Mouse (Mus musculus) stomach, embryonic 15.5 days (tissue): ENCODE data around the gene Ndufa13. TPM values are rescaled to one million over a fixed set of nuclear protein-coding genes. Genes with fewer than 3 reads are reported as not detected.

Experiments used
- ATAC-seq: fragments of 200-750 bp; cut with Nextera tagmentation; 2 replicates; pipeline ENCODE4 v1.8.0; 2017; ENCODE audit warnings: low read depth, moderate number of reproducible peaks, moderate TSS enrichment; ENCODE audit not compliant: insufficient read depth, low FRiP score
- H3K27ac ChIP-seq: fragments of 300-500 bp; sonication (generic); 2 replicates; pipeline ENCODE4 v1.5.1; 2015; ENCODE audit warnings: mild to moderate bottlenecking, inconsistent platforms
- H3K27me3 ChIP-seq: fragments of 300-500 bp; sonication (generic); replicated peaks from 2 replicates; pipeline ENCODE4 v1.6.1; 2015; ENCODE audit warnings: inconsistent platforms
- H3K36me3 ChIP-seq: fragments of 300-500 bp; sonication (generic); 2 replicates; pipeline ENCODE4 v1.6.1; 2015; ENCODE audit warnings: inconsistent platforms
- H3K4me1 ChIP-seq: fragments of 300-500 bp; sonication (generic); 2 replicates; pipeline ENCODE4 v1.6.1; 2015; ENCODE audit warnings: inconsistent platforms
- H3K4me2 ChIP-seq: fragments of 300-500 bp; sonication (generic); 2 replicates; pipeline ENCODE4 v1.6.1; 2015; ENCODE audit warnings: mild to moderate bottlenecking, inconsistent platforms
- H3K4me3 ChIP-seq: fragments of 300-500 bp; sonication (generic); replicated peaks from 2 replicates; pipeline ENCODE4 v1.5.1; 2015; ENCODE audit warnings: inconsistent platforms
- H3K9ac ChIP-seq: fragments of 300-500 bp; sonication (generic); 2 replicates; pipeline ENCODE4 v1.6.1; 2015; ENCODE audit warnings: inconsistent platforms
- H3K9me3 ChIP-seq: fragments of 300-500 bp; sonication (generic); 2 replicates; pipeline ENCODE4 v1.6.1; 2016; ENCODE audit warnings: inconsistent platforms
- WGBS: fragments of 180-500 bp; shearing (Covaris S2); methylation state at CpG from one replicate; pipeline ENCODE4 v1.1.7; 2015; 5-methylcytosine and 5-hydroxymethylcytosine counted together
- polyA plus RNA-seq: library from polyadenylated mRNA; unstranded; fragments of >200 nt; fragmentation: Nextera tagmentation; extraction: Ambion mirVana; gene quantifications from 2 replicates; pipeline ENCODE4 v1.2.1, GENCODE M21; 2015

Ndufa13 gene
- polyA plus RNA-seq, 1 experiment from 2014 or later, result 183 TPM

- Histone ChIP-seq H3K4me1 (peaks cover 27% of the 10 kb centered on the region), H3K4me3 (peak overlapping the region; percentile 25), H3K9me3 (no peaks in the 10 kb centered on the region), H3K27me3 (peaks cover 75% of the 10 kb centered on the region), H3K36me3 (peaks cover under 1% of the 10 kb centered on the region; the same call in 1 of the 2 replicates), H3K27ac (no peak overlapping the region), H3K4me2 (peak overlapping the region; percentile 51), H3K9ac (no peak overlapping the region)
- whole genome bisulfite sequencing, result 9% methylated on average over 24 of the region's 24 CpGs
- ATAC-seq, result peak; percentile 8; the same call in 1 of the 2 replicates
These were observed 14.0 kb downstream of the Ndufa13 start for GRCm38 (mm10) chr8:69888244-69888866.

GRCm38 (mm10) chr8:69887289-69888243 lies 14.8 kb downstream of the Ndufa13 start, which contains the start of gene Cilp2:
Cilp2 (minus strand) TSS chr8:69887687.
- no peaks in the 10 kb centered on the region for H3K9me3 ChIP-seq
- 2% methylated on average over 54 of the region's 60 CpGs for WGBS
- ATAC-seq, result no peak
- H3K4me3 ChIP-seq, result peak within 1 kb of the TSS; percentile 25
- peaks cover 83% of the 10 kb centered on the region for H3K27me3 ChIP-seq
- peaks cover 31% of the 10 kb centered on the region for H3K4me1 ChIP-seq
- peak within 1 kb of the TSS; percentile 51 for H3K4me2 ChIP-seq
- H3K9ac ChIP-seq, result no peak within 1 kb of the TSS
- no peaks in the 10 kb centered on the region for H3K36me3 ChIP-seq
- no peak within 1 kb of the TSS for H3K27ac ChIP-seq

DNA sequence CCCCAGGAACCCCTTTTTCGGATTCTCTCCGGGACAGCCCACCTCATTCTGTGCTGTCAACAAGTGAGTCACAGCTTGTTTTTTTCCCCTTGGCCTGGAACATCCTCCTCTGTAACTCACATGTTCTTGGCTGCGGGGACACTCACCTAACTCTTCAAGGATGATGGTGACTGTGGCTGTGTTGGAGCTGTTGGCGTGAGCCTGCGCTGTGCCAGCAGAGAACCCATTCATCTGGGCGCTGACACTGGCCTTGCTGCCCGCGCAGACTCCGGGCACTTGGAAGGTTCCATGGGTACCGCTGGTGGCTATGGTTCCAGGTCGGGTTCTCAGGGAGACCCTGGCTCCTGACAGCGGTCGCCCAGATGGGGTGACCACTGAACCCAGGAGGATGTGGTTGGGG lies 18.2 kb downstream of the Ndufa13 start:
- Histone ChIP-seq H3K4me3 (no peak overlapping the region), H3K9me3 (no peaks in the 10 kb centered on the region), H3K9ac (no peak overlapping the region), H3K27me3 (peaks cover 100% of the 10 kb centered on the region), H3K4me2 (no peak overlapping the region), H3K36me3 (no peaks in the 10 kb centered on the region), H3K4me1 (peaks cover 45% of the 10 kb centered on the region), H3K27ac (no peak overlapping the region)
- no peak for ATAC-seq
- 57% methylated on average over 13 of the region's 13 CpGs for WGBS

DNA sequence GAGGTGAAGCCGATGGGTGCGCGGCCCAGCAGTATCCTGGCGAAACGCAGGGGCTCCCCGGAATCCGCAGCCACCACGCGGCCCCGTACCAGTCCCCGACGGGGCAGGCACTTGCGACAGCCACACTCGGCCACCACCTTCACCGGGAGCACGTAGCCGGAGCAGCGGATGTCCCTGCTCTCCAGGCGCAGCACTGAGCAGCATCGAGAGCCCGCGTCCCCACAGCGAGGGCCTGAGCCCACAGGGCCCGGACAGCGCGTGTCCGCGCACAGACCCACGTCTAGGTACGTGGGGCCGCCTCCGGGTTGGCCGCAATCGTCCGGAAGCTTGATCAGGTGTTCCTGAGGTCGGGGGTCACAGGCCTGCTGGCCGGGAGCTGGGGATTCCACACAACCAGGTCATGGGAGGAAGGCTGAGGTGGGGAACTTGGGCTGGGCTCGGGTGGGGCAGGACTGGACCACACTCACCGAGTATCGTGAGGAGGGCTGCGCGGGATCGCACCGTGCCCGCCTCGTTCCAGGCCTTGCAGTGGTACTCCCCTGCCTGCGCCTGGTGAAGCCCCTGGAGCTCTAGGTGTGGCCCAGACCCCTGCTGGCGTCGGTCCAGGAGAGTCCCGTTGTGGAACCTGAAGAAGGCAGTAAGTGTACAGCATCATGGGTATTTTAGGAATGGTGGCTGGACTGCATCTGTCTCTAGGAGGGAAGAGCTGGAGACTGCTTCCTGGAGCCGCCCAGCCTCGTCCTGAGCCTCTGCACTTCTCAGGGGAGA lies 19.3 kb downstream of the Ndufa13 start:
- Histone ChIP-seq H3K27me3 (peaks cover 91% of the 10 kb centered on the region), H3K4me1 (peaks cover 33% of the 10 kb centered on the region), H3K4me3 (peak overlapping the region; percentile 35), H3K9ac (no peak overlapping the region), H3K4me2 (peak overlapping the region; percentile 75), H3K9me3 (no peaks in the 10 kb centered on the region), H3K27ac (no peak overlapping the region), H3K36me3 (no peaks in the 10 kb centered on the region)
- ATAC-seq, result no peak
- WGBS, result 13% methylated on average over 52 of the region's 52 CpGs

DNA sequence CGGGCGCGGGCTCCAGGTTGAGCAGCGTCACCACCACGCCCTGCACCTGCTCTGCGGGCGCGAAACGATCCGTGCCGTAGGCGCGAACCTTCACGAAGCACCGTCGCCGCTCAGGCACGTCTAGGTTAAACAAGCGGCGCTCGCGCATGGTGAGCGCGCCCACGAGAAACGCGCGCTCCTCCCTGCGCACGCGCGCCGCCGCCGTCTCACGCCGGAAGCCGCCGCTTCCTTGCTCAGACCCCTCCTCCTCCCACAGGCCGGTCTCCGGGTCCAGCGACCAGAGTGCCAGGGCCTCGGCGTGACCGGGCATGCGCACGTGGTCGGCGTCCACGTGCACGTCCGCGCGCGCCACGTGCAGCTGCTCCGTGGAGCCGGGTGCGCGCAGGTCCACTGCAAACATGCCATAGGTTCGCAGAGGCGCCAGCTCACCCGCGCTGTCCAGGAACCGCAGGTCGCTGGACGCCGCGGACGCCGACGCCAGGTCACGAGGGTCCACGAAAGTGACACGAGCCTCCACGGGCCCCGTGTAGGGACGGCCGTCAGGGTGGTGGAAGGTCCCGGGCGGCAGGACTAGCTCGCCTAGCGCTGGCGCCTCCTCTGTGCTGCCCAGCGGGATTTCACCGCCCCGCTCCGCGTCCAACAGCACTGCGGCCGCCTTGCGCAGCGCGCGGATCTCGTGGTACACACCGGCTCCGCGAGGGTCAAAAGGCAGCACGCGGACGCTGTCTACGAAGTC lies 20.2 kb downstream of the Ndufa13 start:
- 0 out of 2 replicates have a peak, but pooled peaks have one; percentile 36 for ATAC-seq
- H3K4me3 ChIP-seq, result peak overlapping the region; percentile 35
- H3K27ac ChIP-seq, result no peak overlapping the region
- H3K9me3 ChIP-seq, result no peaks in the 10 kb centered on the region
- peaks cover 25% of the 10 kb centered on the region for H3K4me1 ChIP-seq
- no peaks in the 10 kb centered on the region for H3K36me3 ChIP-seq
- H3K4me2 ChIP-seq, result peak overlapping the region; percentile 75
- WGBS, result 5% methylated on average over 98 of the region's 103 CpGs
- H3K9ac ChIP-seq, result no peak overlapping the region
- H3K27me3 ChIP-seq, result peaks cover 84% of the 10 kb centered on the region

DNA sequence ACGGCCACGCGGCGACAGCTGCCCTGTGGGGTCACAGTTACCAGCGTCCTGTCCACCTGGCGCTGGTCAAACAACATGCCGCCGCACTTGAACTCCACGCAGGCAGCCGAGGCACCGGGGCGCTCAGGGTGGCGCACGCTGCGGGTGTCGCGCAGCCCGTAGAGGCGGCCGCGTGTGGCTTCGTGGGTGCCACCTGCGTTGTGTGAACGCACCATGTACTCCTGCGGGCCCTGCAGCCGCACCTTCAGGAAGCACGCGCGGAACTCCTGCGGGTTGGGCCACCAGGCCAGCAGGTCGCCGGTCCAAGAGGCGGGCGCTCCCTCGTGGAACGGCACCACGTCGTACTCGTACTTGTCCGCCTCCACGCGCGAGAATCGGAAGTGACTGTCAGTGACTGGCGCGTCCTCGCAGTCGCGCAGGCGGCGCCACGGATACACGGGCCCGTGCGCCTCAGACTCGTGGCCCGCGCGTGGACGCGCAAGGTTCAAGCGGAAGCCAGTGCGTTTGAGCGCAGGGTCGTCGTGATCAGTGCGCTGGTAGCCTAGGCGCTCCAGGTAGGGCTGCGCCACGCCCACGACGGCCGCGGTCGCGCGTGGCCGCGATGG lies 21.0 kb downstream of the Ndufa13 start:
- no peaks in the 10 kb centered on the region for H3K9me3 ChIP-seq
- H3K9ac ChIP-seq, result no peak overlapping the region
- H3K4me3 ChIP-seq, result peak overlapping the region; percentile 35
- H3K4me1 ChIP-seq, result peaks cover 20% of the 10 kb centered on the region
- 20% methylated on average over 79 of the region's 79 CpGs for WGBS
- H3K27ac ChIP-seq, result no peak overlapping the region
- peaks cover 81% of the 10 kb centered on the region for H3K27me3 ChIP-seq
- H3K4me2 ChIP-seq, result peak overlapping the region; percentile 75
- ATAC-seq, result no peak
- H3K36me3 ChIP-seq, result no peaks in the 10 kb centered on the region

DNA sequence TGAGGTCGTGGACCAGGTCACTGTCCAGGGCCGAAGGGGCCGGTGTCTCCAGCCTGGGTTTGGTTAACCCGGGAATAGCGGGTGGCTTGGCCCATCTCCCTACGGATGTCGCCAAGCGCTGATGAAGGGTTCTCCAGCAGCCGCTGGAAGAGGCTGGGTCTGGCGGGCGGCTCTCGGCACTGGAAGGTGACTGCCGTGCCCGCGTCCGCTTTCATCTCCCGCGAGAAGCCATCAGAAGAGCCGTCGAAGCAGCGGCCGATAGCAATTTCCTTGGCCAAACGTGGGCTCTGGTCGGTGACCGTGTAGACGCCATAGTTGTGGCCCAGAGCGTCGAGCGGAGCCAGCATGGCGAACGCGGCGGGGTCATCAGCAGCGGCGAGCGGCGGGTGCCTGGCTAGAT lies 21.5 kb downstream of the Ndufa13 start:
- Histone ChIP-seq H3K36me3 (no peaks in the 10 kb centered on the region), H3K27ac (no peak overlapping the region), H3K9ac (no peak overlapping the region), H3K27me3 (peaks cover 76% of the 10 kb centered on the region), H3K9me3 (no peaks in the 10 kb centered on the region), H3K4me1 (peaks cover 20% of the 10 kb centered on the region), H3K4me2 (peak overlapping the region; percentile 75), H3K4me3 (peak overlapping the region; percentile 35)
- 11% methylated on average over 37 of the region's 37 CpGs for WGBS
- no peak for ATAC-seq

DNA sequence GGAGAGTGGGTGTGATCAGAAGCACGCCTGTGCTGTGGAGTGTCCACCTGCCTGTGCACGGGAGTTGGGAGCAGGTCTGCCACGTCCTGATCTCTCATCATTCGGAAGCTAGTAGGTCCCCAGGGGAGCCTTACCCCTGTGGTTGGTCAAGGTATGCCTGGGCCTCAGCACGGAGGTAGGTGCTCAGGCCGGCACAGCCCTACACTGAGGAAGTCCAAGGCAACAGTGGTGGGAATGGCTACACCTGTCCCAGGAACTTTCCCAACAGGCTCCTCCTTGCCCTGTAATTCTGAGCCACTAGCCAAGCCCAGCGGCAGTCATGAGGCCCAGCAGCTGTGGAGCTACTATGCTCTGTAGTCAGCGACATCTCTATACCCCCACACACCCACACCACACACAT lies 22.7 kb downstream of the Ndufa13 start:
- peaks cover 20% of the 10 kb centered on the region for H3K4me1 ChIP-seq
- 51% methylated on average over 8 of the region's 8 CpGs for WGBS
- peak; percentile 60; the same call in 1 of the 2 replicates for ATAC-seq

DNA sequence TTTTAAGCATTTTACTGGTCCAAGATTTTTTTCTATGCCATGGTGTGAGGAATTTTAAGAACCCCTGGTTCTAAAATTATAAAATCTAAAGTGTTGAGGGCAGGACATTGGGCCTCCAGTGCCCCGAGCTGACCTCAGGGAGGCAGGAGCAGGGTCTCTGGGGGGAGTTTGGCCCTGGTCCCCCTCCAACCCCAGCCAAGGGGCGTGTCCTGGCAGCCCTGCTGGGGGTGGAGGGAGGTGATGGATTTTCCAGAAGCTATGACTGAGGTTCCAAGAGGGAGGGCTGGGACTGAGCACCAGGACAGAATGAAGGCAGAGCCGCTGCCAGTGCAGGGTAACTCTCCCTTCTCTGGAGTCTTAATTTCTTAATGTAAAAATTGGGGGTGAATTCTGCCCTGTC lies 24.4 kb downstream of the Ndufa13 start:
- no peak overlapping the region for H3K4me2 ChIP-seq
- peaks cover 47% of the 10 kb centered on the region for H3K27me3 ChIP-seq
- no peak overlapping the region for H3K27ac ChIP-seq
- no peak for ATAC-seq
- WGBS, result 48% methylated on average over 3 of the region's 3 CpGs
- peaks cover 20% of the 10 kb centered on the region for H3K4me1 ChIP-seq
- no peak overlapping the region for H3K4me3 ChIP-seq
- H3K9me3 ChIP-seq, result no peaks in the 10 kb centered on the region
- H3K36me3 ChIP-seq, result no peaks in the 10 kb centered on the region
- H3K9ac ChIP-seq, result no peak overlapping the region

More for the DNA sequence above, 22.7 kb downstream of the Ndufa13 start:
- H3K4me2 ChIP-seq, result no peak overlapping the region
- H3K4me3 ChIP-seq, result no peak overlapping the region
- H3K36me3 ChIP-seq, result no peaks in the 10 kb centered on the region
- peaks cover 64% of the 10 kb centered on the region for H3K27me3 ChIP-seq
- no peaks in the 10 kb centered on the region for H3K9me3 ChIP-seq
- H3K27ac ChIP-seq, result no peak overlapping the region
- no peak overlapping the region for H3K9ac ChIP-seq

DNA sequence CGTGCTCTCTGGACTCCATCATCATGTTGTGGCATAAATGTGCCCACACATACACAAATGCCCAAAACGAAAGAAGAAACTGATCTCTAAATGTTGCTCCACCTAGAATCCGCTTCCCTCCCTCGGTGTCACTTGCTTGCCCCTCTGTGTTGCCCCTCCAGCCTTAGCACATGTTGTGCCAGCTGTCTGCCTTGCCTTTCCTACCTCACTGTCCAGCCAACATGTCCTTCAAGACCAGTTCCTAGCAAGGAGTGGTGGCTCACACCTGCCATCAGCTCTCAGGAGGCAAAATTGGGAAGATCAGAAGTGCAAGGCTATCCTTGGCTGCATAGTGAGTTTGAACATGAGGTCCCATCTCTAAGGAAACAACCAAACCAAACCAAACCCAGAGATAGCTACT lies 25.0 kb downstream of the Ndufa13 start:
- no peak overlapping the region for H3K4me3 ChIP-seq
- H3K4me2 ChIP-seq, result no peak overlapping the region
- H3K9me3 ChIP-seq, result no peaks in the 10 kb centered on the region
- peaks cover 41% of the 10 kb centered on the region for H3K27me3 ChIP-seq
- no peaks in the 10 kb centered on the region for H3K36me3 ChIP-seq
- no peak for ATAC-seq
- H3K4me1 ChIP-seq, result peaks cover 15% of the 10 kb centered on the region
- WGBS, result 88% methylated on average over 4 of the region's 4 CpGs
- H3K27ac ChIP-seq, result no peak overlapping the region
- H3K9ac ChIP-seq, result no peak overlapping the region

- Histone ChIP-seq H3K9ac (no peak overlapping the region), H3K27ac (no peak overlapping the region)
- no peak for ATAC-seq
These were observed 25.4 kb downstream of the Ndufa13 start for GRCm38 (mm10) chr8:69876967-69877366.

More at GRCm38 (mm10) chr8:69876967-69877366, 25.4 kb downstream of the Ndufa13 start:
- Histone ChIP-seq H3K9me3 (no peaks in the 10 kb centered on the region), H3K27me3 (peaks cover 37% of the 10 kb centered on the region), H3K4me2 (no peak overlapping the region), H3K4me1 (peaks cover 12% of the 10 kb centered on the region), H3K4me3 (no peak overlapping the region), H3K36me3 (no peaks in the 10 kb centered on the region)
- 72% methylated on average over 10 of the region's 10 CpGs for WGBS
